Mouse (Mus musculus) lung, postnatal 0 days (tissue): Measurements from ENCODE around the gene Tns2. TPM values are rescaled to one million over a fixed set of nuclear protein-coding genes. Genes with fewer than 3 reads are reported as not detected.

ENCODE experiments used
- ATAC-seq: fragments of 200-750 bp; cut with Nextera tagmentation; 2 replicates; pipeline ENCODE4 v1.8.0; 2017; ENCODE audit warnings: moderate library complexity
- DNase-seq: peaks from one replicate; pipeline ENCODE4 v3.0.0-alpha.2; 2016; ENCODE audit warnings: low spot score
- H3K27ac ChIP-seq: fragments of 300-500 bp; sonication (generic); 2 replicates; pipeline ENCODE4 v1.5.1; 2014; ENCODE audit warnings: antibody characterized with exemption, mild to moderate bottlenecking, low read length, mixed read lengths
- H3K27me3 ChIP-seq: fragments of 300-500 bp; sonication (generic); replicated peaks from 2 replicates; pipeline ENCODE4 v1.6.1; 2014; ENCODE audit warnings: low read length, mixed read lengths; ENCODE audit not compliant: insufficient read depth
- H3K36me3 ChIP-seq: fragments of 300-500 bp; sonication (generic); 2 replicates; pipeline ENCODE4 v1.6.1; 2014; ENCODE audit warnings: low read length, mixed read lengths; ENCODE audit not compliant: insufficient read depth
- H3K4me1 ChIP-seq: fragments of 300-500 bp; sonication (generic); 2 replicates; pipeline ENCODE4 v1.6.1; 2014; ENCODE audit warnings: antibody characterized with exemption, low read depth, low read length, mixed read lengths; ENCODE audit not compliant: insufficient read depth
- H3K4me2 ChIP-seq: fragments of 300-500 bp; sonication (generic); replicated peaks from 2 replicates; pipeline ENCODE4 v1.6.1; 2014; ENCODE audit warnings: low read depth, mild to moderate bottlenecking, low read length, moderate library complexity, mixed read lengths
- H3K4me3 ChIP-seq: fragments of 300-500 bp; sonication (generic); 2 replicates; pipeline ENCODE4 v1.5.1; 2014; ENCODE audit warnings: low read depth, low read length
- H3K9ac ChIP-seq: fragments of 300-500 bp; sonication (generic); replicated peaks from 2 replicates; pipeline ENCODE4 v1.6.1; 2014; ENCODE audit warnings: low read depth, mild to moderate bottlenecking
- H3K9me3 ChIP-seq: fragments of 300-500 bp; sonication (generic); 2 replicates; pipeline ENCODE4 v1.6.1; 2016; ENCODE audit warnings: low read length, mixed read lengths
- CTCF ChIP-seq: IDR thresholded peaks from 2 replicates; pipeline ENCODE4 v1.5.1; 2016; ENCODE audit warnings: antibody characterized with exemption, mild to moderate bottlenecking
- EP300 ChIP-seq: IDR thresholded peaks from 2 replicates; pipeline ENCODE4 v1.6.1; 2016; ENCODE audit warnings: antibody characterized with exemption, mild to moderate bottlenecking, control low read depth
- WGBS: fragments of 180-500 bp; shearing (Covaris S2); extraction: QIAGEN DNeasy Blood & Tissue Kit; methylation state at CpG from one replicate; pipeline ENCODE4 v1.1.7; 2014; 5-methylcytosine and 5-hydroxymethylcytosine counted together
- polyA plus RNA-seq: library from polyadenylated mRNA; unstranded; fragments of >200 nt; fragmentation: Nextera tagmentation; extraction: Ambion mirVana; gene quantifications from 2 replicates; pipeline ENCODE4 v1.2.1, GENCODE M21; 2015

Gene Tns2
- polyA plus RNA-seq, 1 experiment from 2014 or later, result 48.7 TPM

DNA sequence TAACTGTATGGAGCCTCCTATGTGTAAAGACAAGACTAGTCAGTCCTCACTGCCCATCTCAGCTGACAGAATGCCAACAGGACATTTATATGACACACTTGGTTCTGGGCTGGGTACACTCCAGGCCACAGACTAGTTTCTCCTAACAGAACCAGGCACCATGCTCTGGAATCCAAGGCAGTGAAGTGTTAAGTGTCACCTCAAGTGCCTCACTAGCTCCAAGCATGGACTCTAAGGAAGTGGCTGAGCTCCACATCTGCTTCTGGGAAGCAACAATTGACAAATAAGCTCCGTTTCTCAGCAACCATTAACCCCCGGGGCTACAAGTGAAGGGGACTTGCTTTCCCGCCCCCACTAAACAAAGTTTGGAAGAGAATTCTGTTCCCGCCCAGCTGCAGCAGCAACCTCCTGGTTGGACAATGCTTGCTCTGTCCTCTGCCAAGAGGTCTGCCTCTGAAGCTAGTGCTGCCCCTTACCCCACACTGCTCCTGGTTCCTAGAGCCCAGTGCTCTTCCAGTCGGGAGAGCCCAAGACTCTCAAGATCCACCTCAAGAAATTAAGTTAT lies 2.1 kb upstream of the Tns2 start:
- Histone ChIP-seq H3K4me1 (peaks cover 26% of the 10 kb centered on the region), H3K4me3 (no peak overlapping the region), H3K9me3 (no peaks in the 10 kb centered on the region), H3K27me3 (no peaks in the 10 kb centered on the region), H3K9ac (no peak overlapping the region), H3K36me3 (peaks cover 25% of the 10 kb centered on the region; the same call in 1 of the 2 replicates), H3K27ac (peak overlapping the region; percentile 21; the same call in 1 of the 2 replicates), H3K4me2 (no peak overlapping the region)
- ATAC-seq (no peak), DNase-seq (peak; percentile 60)
- TF ChIP-seq CTCF, result no peak
- no peak for TF ChIP-seq EP300
- WGBS, result 30% methylated on average over 5 of the region's 5 CpGs

DNA sequence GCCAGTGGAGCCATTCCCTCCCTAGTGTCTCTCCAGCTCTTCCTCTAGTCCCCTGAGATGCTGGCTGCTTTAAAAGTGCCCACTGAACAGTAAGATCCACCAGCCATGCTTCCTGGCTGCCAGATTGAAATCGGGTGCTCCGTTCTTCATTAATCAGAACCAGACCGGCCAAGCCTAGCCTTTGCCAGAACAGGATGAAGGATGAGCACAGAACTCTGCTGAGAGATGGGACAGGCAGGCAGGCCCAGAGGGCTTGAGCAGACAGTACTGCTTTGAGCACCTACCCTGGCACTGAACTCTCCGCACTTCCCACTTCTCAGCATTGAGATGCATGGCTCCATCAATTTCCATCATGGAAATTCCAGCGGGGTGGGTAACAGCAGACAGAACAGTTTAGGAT lies 953 bp upstream of the Tns2 start:
- no peak overlapping the region for H3K4me3 ChIP-seq

GRCm38 (mm10) chr15:102099771-102100160 lies 447 bp upstream of the Tns2 start:
- no peaks in the 10 kb centered on the region for H3K27me3 ChIP-seq
- peak overlapping the region; percentile 100 for H3K27ac ChIP-seq
- peak; percentile 51 for DNase-seq
- ATAC-seq, result no peak
- 18% methylated on average over 8 of the region's 8 CpGs for WGBS
- peak overlapping the region; percentile 48 for H3K4me3 ChIP-seq
- H3K36me3 ChIP-seq, result peaks cover 8% of the 10 kb centered on the region; the same call in 1 of the 2 replicates
- H3K9me3 ChIP-seq, result no peaks in the 10 kb centered on the region
- TF ChIP-seq EP300 (no peak), CTCF (no peak)
- H3K4me1 ChIP-seq, result peaks cover 30% of the 10 kb centered on the region
- H3K4me2 ChIP-seq, result peak overlapping the region; percentile 87
- H3K9ac ChIP-seq, result peak overlapping the region; percentile 59

More for the DNA sequence above, 953 bp upstream of the Tns2 start:
- Histone ChIP-seq H3K27me3 (no peaks in the 10 kb centered on the region), H3K4me1 (peaks cover 26% of the 10 kb centered on the region), H3K4me2 (peak overlapping the region; percentile 87), H3K36me3 (peaks cover 13% of the 10 kb centered on the region; the same call in 1 of the 2 replicates), H3K9me3 (no peaks in the 10 kb centered on the region), H3K27ac (0 out of 2 replicates have a peak overlapping the region, but pooled peaks have one; percentile 100), H3K9ac (no peak overlapping the region)
- whole genome bisulfite sequencing, result 49% methylated on average over 5 of the region's 5 CpGs
- TF ChIP-seq EP300 (no peak), CTCF (no peak)
- DNase-seq (peak; percentile 35), ATAC-seq (no peak)

DNA sequence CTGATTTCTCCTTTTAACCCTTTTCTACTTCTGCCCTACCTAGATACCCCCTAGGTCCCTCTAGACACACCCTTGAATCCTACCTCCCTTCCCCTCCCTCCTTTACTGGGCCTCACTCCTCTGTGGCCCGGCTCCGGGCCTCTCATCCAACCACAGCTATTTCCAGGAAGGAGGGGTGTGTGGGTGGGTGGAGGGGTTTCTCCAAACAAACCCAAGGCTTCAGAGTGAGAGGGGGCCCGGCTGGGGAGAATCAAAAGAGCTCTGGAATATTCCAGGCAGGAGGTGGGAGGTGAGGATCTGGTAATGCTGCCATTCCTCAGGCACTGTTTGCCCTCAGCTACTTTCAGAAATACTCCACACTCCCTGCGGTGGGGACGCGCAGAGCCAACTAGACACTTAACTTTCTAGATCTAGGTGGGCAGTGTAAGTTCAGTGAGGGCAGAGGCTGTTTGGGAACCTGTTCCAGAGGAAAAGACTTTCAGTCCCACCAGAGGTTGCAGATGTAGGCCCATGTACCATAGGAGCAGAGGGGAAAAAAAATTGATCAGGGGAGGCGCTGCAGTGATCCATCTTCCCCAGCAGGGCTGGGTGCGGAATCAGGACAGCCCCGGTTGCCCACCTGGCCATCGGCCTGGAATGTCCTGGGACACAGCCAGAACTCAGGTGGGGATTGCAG lies 921 bp downstream of the Tns2 start:
- Histone ChIP-seq H3K9ac (peak overlapping the region; percentile 59), H3K27ac (peak overlapping the region; percentile 100), H3K9me3 (no peaks in the 10 kb centered on the region), H3K4me1 (peaks cover 42% of the 10 kb centered on the region), H3K4me3 (peak overlapping the region; percentile 48), H3K4me2 (peak overlapping the region; percentile 87), H3K36me3 (0 out of 2 replicates have a peak, but pooled peaks cover under 1% of the 10 kb centered on the region), H3K27me3 (no peaks in the 10 kb centered on the region)
- DNase-seq (peak; percentile 80), ATAC-seq (no peak)
- TF ChIP-seq CTCF (peak; percentile 41), EP300 (no peak)
- WGBS, result 12% methylated on average over 10 of the region's 10 CpGs

DNA sequence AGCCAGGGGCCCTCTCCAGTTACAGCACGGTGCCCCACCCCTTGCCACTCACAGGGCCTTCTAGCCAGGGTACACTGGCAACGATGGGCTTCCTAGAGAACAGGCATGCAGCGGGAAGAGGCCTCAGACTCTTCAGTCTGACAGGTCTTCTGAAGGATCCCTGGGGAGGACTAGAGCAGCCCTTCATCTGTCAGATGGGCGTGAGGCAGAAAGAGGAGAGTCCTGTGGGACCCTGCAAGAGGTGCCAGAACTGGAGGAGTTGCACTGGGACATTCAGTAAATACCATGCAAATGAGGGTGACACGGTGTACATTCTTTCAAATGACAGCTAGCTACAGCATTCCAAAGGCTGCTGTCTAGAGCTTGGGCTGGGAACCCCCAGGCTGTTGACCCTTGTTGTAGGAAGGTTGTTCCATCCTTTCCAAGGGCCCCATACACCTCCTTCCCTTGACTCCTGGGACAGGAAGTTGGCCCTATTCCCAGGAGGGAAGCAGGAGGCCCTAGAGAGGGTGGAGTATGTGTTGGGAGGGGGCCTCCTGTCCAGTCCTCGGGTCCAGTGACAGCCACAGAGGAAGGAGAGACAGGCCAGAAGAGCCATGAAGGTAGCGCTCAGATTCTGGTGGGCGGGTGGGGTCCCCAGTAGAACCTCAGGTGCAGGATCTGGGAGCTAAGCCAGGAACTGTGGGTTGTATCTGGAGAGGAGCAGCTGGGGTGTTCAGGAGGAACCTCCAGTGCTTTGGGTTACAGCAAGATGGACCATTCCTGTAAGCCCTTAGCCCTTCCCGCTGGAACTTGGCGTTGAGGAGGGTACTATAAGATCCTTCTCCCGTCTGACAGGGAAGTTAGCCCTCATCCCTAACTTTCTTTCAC lies 1.7 kb downstream of the Tns2 start:
- DNase-seq, result peak; percentile 93
- peak; percentile 34 for ATAC-seq

More for the DNA sequence above, 1.7 kb downstream of the Tns2 start:
- H3K9ac ChIP-seq, result peak overlapping the region; percentile 93
- TF ChIP-seq CTCF (no peak), EP300 (peak; percentile 84)
- 6% methylated on average over 11 of the region's 11 CpGs for WGBS
- no peaks in the 10 kb centered on the region for H3K9me3 ChIP-seq
- H3K36me3 ChIP-seq, result 0 out of 2 replicates have a peak, but pooled peaks cover 8% of the 10 kb centered on the region
- peaks cover 43% of the 10 kb centered on the region for H3K4me1 ChIP-seq
- H3K27ac ChIP-seq, result peak overlapping the region; percentile 100
- H3K4me3 ChIP-seq, result peak overlapping the region; percentile 48
- H3K27me3 ChIP-seq, result no peaks in the 10 kb centered on the region
- H3K4me2 ChIP-seq, result peak overlapping the region; percentile 87
